Mouse (Mus musculus) hindbrain, embryonic 12.5 days (tissue): ENCODE data around the gene Cnga2. TPM values are rescaled to one million over a fixed set of nuclear protein-coding genes. Genes with fewer than 3 reads are reported as not detected.

ENCODE experiments used
- ATAC-seq: fragments of 200-750 bp; cut with Nextera tagmentation; 2 replicates; pipeline ENCODE4 v1.8.0; 2017; ENCODE audit warnings: moderate TSS enrichment; ENCODE audit not compliant: low FRiP score
- H3K27ac ChIP-seq: fragments of 300-500 bp; sonication (generic); 2 replicates; pipeline ENCODE4 v1.5.1; 2016; ENCODE audit warnings: mild to moderate bottlenecking
- H3K27me3 ChIP-seq: fragments of 300-500 bp; sonication (generic); 2 replicates; pipeline ENCODE4 v1.6.1; 2016; ENCODE audit warnings: mild to moderate bottlenecking
- H3K36me3 ChIP-seq: fragments of 300-500 bp; sonication (generic); 2 replicates; pipeline ENCODE4 v1.6.1; 2016; ENCODE audit warnings: mild to moderate bottlenecking
- H3K4me1 ChIP-seq: fragments of 300-500 bp; sonication (generic); 2 replicates; pipeline ENCODE4 v1.6.1; 2016
- H3K4me2 ChIP-seq: fragments of 300-500 bp; sonication (generic); replicated peaks from 2 replicates; pipeline ENCODE4 v1.6.1; 2016; ENCODE audit warnings: mild to moderate bottlenecking
- H3K4me3 ChIP-seq: fragments of 300-500 bp; sonication (generic); 2 replicates; pipeline ENCODE4 v1.5.1; 2016; ENCODE audit warnings: mild to moderate bottlenecking
- H3K9ac ChIP-seq: fragments of 300-500 bp; sonication (generic); 2 replicates; pipeline ENCODE4 v1.6.1; 2016; ENCODE audit warnings: mild to moderate bottlenecking, moderate library complexity
- H3K9me3 ChIP-seq: fragments of 300-500 bp; sonication (generic); replicated peaks from 2 replicates; pipeline ENCODE4 v1.6.1; 2016; ENCODE audit warnings: mild to moderate bottlenecking
- WGBS: fragments of 180-500 bp; shearing (Covaris S2); methylation state at CpG from one replicate; pipeline ENCODE4 v1.1.7; 2016; 5-methylcytosine and 5-hydroxymethylcytosine counted together
- polyA plus RNA-seq: library from polyadenylated mRNA; unstranded; fragments of >200 nt; fragmentation: Nextera tagmentation; extraction: Ambion mirVana; gene quantifications from 2 replicates; pipeline ENCODE4 v1.2.1, GENCODE M21; 2016

Cnga2 gene
- polyA plus RNA-seq, 1 experiment from 2014 or later = 0.09 TPM

DNA sequence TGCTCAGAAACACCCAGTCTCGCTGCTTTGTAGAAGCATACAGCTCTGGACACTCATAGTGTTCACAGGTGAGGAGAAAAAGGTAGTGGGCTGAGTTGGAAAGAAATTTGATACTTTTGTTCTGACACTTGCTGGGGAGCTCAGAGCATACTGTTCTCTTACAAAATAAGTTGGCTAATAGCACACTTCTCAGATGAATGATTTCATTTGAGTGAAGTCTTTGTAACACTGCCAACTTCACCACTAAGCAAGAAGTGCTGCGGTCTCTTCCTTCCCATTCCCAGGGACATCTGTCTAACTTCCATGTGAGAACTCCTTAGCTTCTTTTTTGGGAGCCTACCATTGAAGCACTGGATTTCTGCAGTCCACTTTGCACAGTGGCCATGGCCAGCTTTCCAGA, 8.4 kb upstream of the Cnga2 start:
- no peaks in the 10 kb centered on the region for H3K4me1 ChIP-seq
- no peak overlapping the region for H3K9ac ChIP-seq
- H3K4me2 ChIP-seq = no peak overlapping the region
- no peaks in the 10 kb centered on the region for H3K9me3 ChIP-seq
- no peaks in the 10 kb centered on the region for H3K27me3 ChIP-seq
- WGBS = 67% methylated on average over 2 of the region's 2 CpGs
- H3K36me3 ChIP-seq = no peaks in the 10 kb centered on the region
- no peak overlapping the region for H3K27ac ChIP-seq
- H3K4me3 ChIP-seq = no peak overlapping the region
- no peak for ATAC-seq

DNA sequence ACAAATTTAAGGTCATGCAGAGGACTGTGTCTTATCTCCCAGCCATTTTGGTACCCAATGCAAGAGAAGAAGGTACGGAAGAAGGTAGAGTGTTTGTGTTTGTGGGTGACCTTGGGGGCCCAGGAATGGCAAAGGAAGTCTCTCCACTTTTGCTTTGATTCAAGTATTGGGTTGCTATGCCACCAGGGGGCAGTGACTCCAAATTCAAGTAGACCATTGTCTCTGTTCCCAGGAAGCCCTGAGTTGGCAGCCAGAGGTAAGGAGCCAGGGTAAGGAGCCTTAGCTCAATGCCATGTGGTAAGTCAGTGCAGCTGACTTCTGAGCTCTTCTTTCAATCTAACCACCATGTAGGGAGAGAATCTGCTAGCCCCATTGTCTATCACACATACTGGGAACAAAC, 7.9 kb upstream of the Cnga2 start:
- ATAC-seq = no peak
- no peak overlapping the region for H3K27ac ChIP-seq
- WGBS = 95% methylated on average over 1 of the region's 1 CpGs
- H3K9me3 ChIP-seq = no peaks in the 10 kb centered on the region
- no peak overlapping the region for H3K9ac ChIP-seq
- no peaks in the 10 kb centered on the region for H3K27me3 ChIP-seq
- H3K4me1 ChIP-seq = no peaks in the 10 kb centered on the region
- no peak overlapping the region for H3K4me2 ChIP-seq
- H3K4me3 ChIP-seq = no peak overlapping the region
- H3K36me3 ChIP-seq = no peaks in the 10 kb centered on the region

DNA sequence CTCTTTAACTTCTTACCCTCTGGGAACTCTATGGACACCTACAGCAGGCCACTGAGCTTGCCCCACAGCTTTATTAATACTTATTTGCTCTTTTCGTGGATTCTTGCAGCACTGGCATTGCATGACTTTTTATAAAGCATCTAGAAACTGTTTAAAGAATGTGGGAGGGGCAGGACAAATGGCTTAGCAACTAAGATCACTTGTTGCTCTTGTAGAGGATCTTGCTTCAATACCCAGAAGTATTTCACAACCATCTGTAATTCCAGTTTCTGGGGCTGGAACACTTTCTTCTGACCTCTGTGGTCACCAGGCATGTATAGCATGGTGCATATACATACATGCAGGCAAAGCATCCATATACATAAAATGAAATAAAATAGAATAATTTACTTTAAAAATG, 4.3 kb downstream of the Cnga2 start:
- Histone ChIP-seq H3K4me3 (no peak overlapping the region), H3K4me2 (no peak overlapping the region), H3K9me3 (no peaks in the 10 kb centered on the region), H3K9ac (no peak overlapping the region), H3K36me3 (no peaks in the 10 kb centered on the region), H3K4me1 (no peaks in the 10 kb centered on the region), H3K27me3 (no peaks in the 10 kb centered on the region), H3K27ac (no peak overlapping the region)
- no peak for ATAC-seq
- 68% methylated on average over 1 of the region's 1 CpGs for WGBS

DNA sequence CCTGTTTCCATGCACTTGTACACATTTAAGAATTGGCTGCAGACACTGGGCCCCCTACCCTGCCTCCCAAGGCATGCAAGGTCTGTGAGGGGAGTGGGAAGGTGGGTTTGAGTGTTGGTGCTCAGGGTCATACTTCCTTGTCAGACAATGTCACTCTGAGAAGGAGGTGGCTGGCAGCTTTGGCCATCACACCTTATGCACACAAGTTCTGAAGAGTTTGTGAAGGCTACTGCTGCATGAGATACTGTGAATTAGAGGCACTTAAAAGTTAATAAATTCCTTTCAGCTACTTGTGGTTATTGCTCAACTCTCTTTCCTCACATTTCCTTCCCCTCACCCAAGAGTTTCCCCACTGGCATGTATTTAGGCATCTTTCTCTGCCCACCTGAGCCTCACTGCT, 18.3 kb downstream of the Cnga2 start:
- ATAC-seq = no peak
- Histone ChIP-seq H3K9me3 (no peaks in the 10 kb centered on the region), H3K27ac (no peak overlapping the region), H3K27me3 (no peaks in the 10 kb centered on the region), H3K9ac (no peak overlapping the region), H3K4me2 (no peak overlapping the region), H3K36me3 (no peaks in the 10 kb centered on the region), H3K4me3 (no peak overlapping the region), H3K4me1 (no peaks in the 10 kb centered on the region)

DNA sequence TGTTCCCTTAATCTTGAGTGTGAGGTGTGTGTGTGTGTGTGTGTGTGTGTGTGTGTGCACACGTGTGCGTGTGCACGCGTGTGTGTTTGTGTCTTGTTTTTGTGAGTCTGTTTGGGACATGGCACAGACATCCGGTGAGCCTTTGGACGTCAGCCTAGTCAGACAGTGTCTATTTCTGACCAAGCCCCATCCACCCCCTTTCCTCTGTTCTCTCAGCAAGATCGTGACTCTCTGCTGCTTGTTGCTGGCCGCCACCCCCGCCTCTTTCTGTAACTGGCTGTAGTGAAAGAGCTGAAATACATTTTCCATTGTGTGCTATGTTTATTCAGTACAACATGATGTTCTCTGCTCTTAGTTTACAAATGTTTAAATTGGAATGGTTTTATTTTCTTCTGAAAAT, 20.6 kb downstream of the Cnga2 start:
- no peaks in the 10 kb centered on the region for H3K36me3 ChIP-seq
- 66% methylated on average over 9 of the region's 9 CpGs for WGBS
- H3K9me3 ChIP-seq = no peaks in the 10 kb centered on the region
- H3K4me1 ChIP-seq = no peaks in the 10 kb centered on the region
- no peaks in the 10 kb centered on the region for H3K27me3 ChIP-seq
- no peak overlapping the region for H3K9ac ChIP-seq
- no peak overlapping the region for H3K27ac ChIP-seq
- no peak for ATAC-seq
- no peak overlapping the region for H3K4me2 ChIP-seq
- no peak overlapping the region for H3K4me3 ChIP-seq

DNA sequence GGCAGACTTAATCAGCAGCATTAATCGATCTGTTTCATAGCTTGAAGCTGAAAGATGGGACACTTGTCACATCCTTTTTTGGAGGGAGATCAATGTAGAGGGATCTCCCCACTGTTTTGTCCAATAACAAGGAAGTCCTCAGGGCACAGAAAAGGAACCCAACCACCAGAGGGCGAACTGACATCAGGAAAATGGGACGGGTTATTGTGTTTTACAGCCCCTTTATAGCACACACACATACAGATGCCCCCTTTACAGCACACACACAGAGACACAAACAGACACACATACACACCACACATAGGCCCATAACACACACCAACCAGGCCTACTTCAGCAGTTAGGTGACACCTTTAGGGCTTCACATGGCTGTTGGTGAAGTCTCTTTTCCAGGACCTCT, 21.2 kb downstream of the Cnga2 start:
- no peak overlapping the region for H3K4me2 ChIP-seq
- no peak overlapping the region for H3K27ac ChIP-seq
- no peaks in the 10 kb centered on the region for H3K27me3 ChIP-seq
- no peaks in the 10 kb centered on the region for H3K36me3 ChIP-seq
- 30% methylated on average over 3 of the region's 3 CpGs for WGBS
- no peak overlapping the region for H3K4me3 ChIP-seq
- H3K9me3 ChIP-seq = no peaks in the 10 kb centered on the region
- H3K4me1 ChIP-seq = no peaks in the 10 kb centered on the region
- H3K9ac ChIP-seq = no peak overlapping the region
- ATAC-seq = no peak

DNA sequence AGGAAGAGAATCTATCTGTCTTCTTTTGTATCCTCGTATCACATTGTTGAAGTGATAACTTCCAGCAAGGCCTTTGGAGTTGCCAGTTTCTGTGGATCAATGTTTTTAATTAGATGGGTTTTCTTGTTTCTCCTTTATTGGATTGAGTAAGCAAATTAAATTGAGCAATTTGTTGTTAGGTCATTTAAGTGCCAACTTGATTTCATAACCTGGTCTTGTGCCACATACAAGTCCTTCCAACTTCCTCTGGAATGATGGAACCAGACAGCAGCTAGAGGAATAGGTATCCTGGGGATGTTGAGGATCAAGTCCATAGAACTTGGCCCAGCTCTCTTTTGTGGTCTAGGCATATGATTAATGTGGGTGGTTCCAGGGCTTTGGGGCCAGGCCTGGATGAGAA, 30.6 kb downstream of the Cnga2 start:
- no peak overlapping the region for H3K4me3 ChIP-seq
- WGBS = 76% methylated on average over 1 of the region's 1 CpGs
- H3K9ac ChIP-seq = no peak overlapping the region
- no peak overlapping the region for H3K4me2 ChIP-seq
- no peaks in the 10 kb centered on the region for H3K9me3 ChIP-seq
- no peaks in the 10 kb centered on the region for H3K36me3 ChIP-seq
- H3K4me1 ChIP-seq = no peaks in the 10 kb centered on the region
- H3K27me3 ChIP-seq = no peaks in the 10 kb centered on the region
- H3K27ac ChIP-seq = no peak overlapping the region
- ATAC-seq = no peak

DNA sequence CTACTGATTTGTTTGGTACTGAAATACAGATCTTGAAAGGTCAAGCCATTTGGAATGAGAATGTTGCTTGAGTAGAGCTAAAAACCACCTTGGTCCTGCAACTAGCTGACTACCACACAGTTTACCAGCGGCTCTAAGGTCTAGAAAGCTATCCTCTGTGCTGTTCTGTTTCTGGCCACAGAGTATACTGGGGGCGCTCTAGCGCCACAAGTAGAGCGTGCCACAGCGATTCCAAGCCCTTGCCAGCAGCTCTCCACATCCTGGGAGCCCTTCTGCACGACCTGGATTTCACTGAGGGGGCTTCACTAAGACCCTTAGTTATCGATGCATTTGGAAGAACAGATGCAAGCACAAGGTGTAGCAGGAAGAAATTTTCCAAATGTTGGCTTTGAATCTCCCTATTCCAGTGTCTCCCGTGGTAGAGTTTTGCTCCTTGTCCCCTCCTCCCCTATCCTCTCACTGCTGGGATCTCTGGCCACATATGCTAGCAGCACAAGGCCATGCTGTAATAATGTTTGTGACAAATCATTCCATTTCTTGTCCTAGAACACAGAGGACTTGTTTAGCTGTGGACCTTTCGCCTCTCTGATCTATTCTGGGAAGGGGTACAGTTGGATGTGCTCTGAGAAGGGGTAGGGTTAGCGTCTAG, 31.2 kb downstream of the Cnga2 start:
- 40% methylated on average over 10 of the region's 10 CpGs for WGBS
- no peak overlapping the region for H3K27ac ChIP-seq
- H3K27me3 ChIP-seq = no peaks in the 10 kb centered on the region
- H3K4me3 ChIP-seq = no peak overlapping the region
- no peak overlapping the region for H3K4me2 ChIP-seq
- H3K9ac ChIP-seq = no peak overlapping the region
- H3K9me3 ChIP-seq = no peaks in the 10 kb centered on the region
- H3K4me1 ChIP-seq = no peaks in the 10 kb centered on the region
- no peak for ATAC-seq
- no peaks in the 10 kb centered on the region for H3K36me3 ChIP-seq

DNA sequence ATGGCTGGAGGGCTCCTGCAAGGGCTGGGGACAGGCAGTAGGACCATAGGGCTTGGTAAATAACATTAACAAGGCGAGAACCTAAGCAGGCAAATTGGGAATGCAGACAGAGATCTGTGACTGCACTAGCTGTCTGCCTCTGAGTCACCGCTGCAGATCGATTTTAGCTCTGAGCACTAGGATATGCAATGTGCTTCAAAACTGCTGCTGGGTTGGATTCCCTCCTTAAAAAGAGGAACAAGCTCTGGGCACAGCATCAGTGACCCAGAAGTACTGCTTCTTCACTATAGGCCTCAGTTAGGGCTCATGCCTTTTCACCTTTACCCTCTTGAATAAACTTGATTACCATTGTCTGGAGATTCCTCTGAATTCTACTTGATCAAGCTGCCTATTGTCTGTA, 31.9 kb downstream of the Cnga2 start:
- WGBS = 65% methylated on average over 3 of the region's 3 CpGs
- Histone ChIP-seq H3K4me3 (no peak overlapping the region), H3K27me3 (no peaks in the 10 kb centered on the region), H3K4me2 (no peak overlapping the region), H3K9ac (no peak overlapping the region), H3K36me3 (no peaks in the 10 kb centered on the region), H3K27ac (no peak overlapping the region), H3K4me1 (no peaks in the 10 kb centered on the region), H3K9me3 (no peaks in the 10 kb centered on the region)
- no peak for ATAC-seq

DNA sequence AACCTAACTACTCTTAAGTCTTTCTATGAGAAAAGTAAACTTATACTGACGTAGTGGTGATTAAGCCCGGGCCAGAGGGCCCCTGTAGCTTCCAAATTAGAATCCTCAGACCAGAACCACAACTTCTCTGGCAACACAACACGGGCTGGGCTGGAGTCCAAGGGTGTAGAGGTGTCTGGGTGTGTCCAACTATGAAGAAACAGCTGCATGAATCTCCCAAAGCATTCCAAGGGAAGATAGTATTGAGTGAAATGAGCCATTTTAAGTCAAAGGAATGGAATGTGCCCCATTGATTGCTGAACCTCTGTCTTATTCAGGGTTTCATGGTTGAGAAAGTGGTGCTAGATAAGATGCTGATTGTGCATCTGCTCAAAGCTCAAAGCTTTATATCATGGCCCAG, 52.4 kb downstream of the Cnga2 start:
- Histone ChIP-seq H3K4me1 (no peaks in the 10 kb centered on the region), H3K36me3 (no peaks in the 10 kb centered on the region), H3K4me3 (no peak overlapping the region), H3K9ac (no peak overlapping the region), H3K27ac (no peak overlapping the region), H3K27me3 (no peaks in the 10 kb centered on the region), H3K9me3 (no peaks in the 10 kb centered on the region), H3K4me2 (no peak overlapping the region)
- ATAC-seq = no peak
- 60% methylated on average over 3 of the region's 3 CpGs for WGBS

DNA sequence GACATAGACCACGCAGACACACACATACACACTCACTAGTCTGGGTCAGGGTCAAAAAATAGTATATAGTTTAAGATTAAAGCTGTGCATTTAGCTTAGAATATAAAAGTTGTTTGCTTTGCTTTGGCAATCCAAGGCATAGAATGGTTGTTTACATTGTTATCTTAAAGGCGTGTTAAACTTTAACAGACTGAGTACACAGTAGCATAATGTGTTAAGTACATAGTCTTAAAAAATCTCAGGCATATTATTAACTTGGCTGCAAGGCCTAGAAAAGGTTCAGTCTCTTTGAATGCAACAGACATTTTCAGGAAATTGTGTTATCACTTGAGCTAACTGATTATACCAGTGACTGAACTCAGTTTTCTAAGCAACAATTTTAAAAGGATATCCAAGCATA, 56.3 kb downstream of the Cnga2 start:
- no peak overlapping the region for H3K4me2 ChIP-seq
- WGBS = 84% methylated on average over 2 of the region's 2 CpGs

More for the DNA sequence above, 56.3 kb downstream of the Cnga2 start:
- no peak overlapping the region for H3K4me3 ChIP-seq
- no peaks in the 10 kb centered on the region for H3K9me3 ChIP-seq
- H3K4me1 ChIP-seq = no peaks in the 10 kb centered on the region
- no peak for ATAC-seq
- H3K27ac ChIP-seq = no peak overlapping the region
- H3K36me3 ChIP-seq = no peaks in the 10 kb centered on the region
- H3K27me3 ChIP-seq = no peaks in the 10 kb centered on the region
- no peak overlapping the region for H3K9ac ChIP-seq
